Mouse (Mus musculus) cortical plate, adult 2 months (tissue): ENCODE measurements around the gene Slc22a5.
"Not testable (repeated sequence)": the region's sequence is repeated elsewhere in the genome, so short reads cannot be mapped to it uniquely, and the experiment has no call there.

Experiments
- CTCF ChIP-seq: fragments of 200-500 bp; IDR thresholded peaks from 2 replicates; pipeline ENCODE4 v1.5.1; 2011; ENCODE audit warnings: mild to moderate bottlenecking, control low read depth, low read length; ENCODE audit not compliant: insufficient read depth; ENCODE audit errors: extremely low read depth
- POLR2A ChIP-seq: fragments of 200-500 bp; IDR thresholded peaks from 2 replicates; pipeline ENCODE4 v1.6.1; 2011; ENCODE audit warnings: mild to moderate bottlenecking, low read length, control low read depth; ENCODE audit not compliant: insufficient read depth; ENCODE audit errors: extremely low read depth

- TF ChIP-seq POLR2A, CTCF: not testable (repeated sequence)
Observed at GRCm38 (mm10) chr11:53931944-53932318, 40.5 kb upstream of the Slc22a5 start.
